Mouse (Mus musculus) lung, postnatal 0 days (tissue): ENCODE results near the gene Armh2.

Source experiments
- CTCF ChIP-seq: IDR thresholded peaks from 2 replicates; pipeline ENCODE4 v1.5.1; 2016; ENCODE audit warnings: antibody characterized with exemption, mild to moderate bottlenecking
- EP300 ChIP-seq: IDR thresholded peaks from 2 replicates; pipeline ENCODE4 v1.6.1; 2016; ENCODE audit warnings: antibody characterized with exemption, mild to moderate bottlenecking, control low read depth

GRCm38 (mm10) chr13:24761083-24761402, 20.0 kb downstream of the Armh2 start:
- TF ChIP-seq CTCF (peak; percentile 5; the same call in 1 of the 2 replicates), EP300 (no peak)
